Mouse (Mus musculus) cerebellum, adult 2 months (tissue): ENCODE measurements at regions not wholly inside any gene's neighbourhood (a gene's known extent, or its start where the extent isn't known, plus 50 kb on each side); places are given as distances from the start of the nearest gene placed in this dataset.

ENCODE experiments used
- DNase-seq, 2 experiments: peaks; one replicate each; pipeline ENCODE4 v3.0.0; 2021
- H3K27ac ChIP-seq: fragments of 200-500 bp; 2 replicates; pipeline ENCODE4 v1.5.1; 2012; ENCODE audit warnings: low read length, control low read depth, inconsistent platforms; ENCODE audit not compliant: insufficient read depth
- H3K27me3 ChIP-seq: fragments of 200-500 bp; 2 replicates; pipeline ENCODE4 v1.6.1; 2012; ENCODE audit warnings: inconsistent platforms, mild to moderate bottlenecking, low read length, moderate library complexity; ENCODE audit not compliant: control insufficient read depth, insufficient read depth
- H3K4me1 ChIP-seq: fragments of 200-500 bp; 2 replicates; pipeline ENCODE4 v1.6.1; 2011; ENCODE audit warnings: low read length; ENCODE audit not compliant: control insufficient read depth, insufficient read depth
- H3K4me3 ChIP-seq: fragments of 200-500 bp; replicated peaks from 2 replicates; pipeline ENCODE3; 2011; ENCODE audit warnings: mild to moderate bottlenecking, low read depth, low read length, control low read depth; ENCODE audit not compliant: insufficient read depth
- CTCF ChIP-seq: fragments of 200-500 bp; IDR thresholded peaks from 2 replicates; pipeline ENCODE4 v1.5.1; 2011; ENCODE audit warnings: low read depth, mild to moderate bottlenecking, control low read depth, low read length, moderate library complexity, borderline replicate concordance; ENCODE audit not compliant: insufficient read depth
- POLR2A ChIP-seq: fragments of 200-500 bp; IDR thresholded peaks from 2 replicates; pipeline ENCODE4 v1.6.1; 2011; ENCODE audit warnings: low read length, control low read depth, borderline replicate concordance; ENCODE audit not compliant: insufficient read depth
- WGBS: fragments of 180-500 bp; shearing (Covaris S2); methylation state at CpG from one replicate; pipeline ENCODE4 v1.1.7; 2018; 5-methylcytosine and 5-hydroxymethylcytosine counted together

- Histone ChIP-seq H3K4me3 (no peak overlapping the region), H3K27me3 (no peaks in the 10 kb centered on the region), H3K27ac (no peak overlapping the region), H3K4me1 (no peaks in the 10 kb centered on the region)
- DNase-seq, result no peak
- 73% methylated on average over 1 of the region's 1 CpGs for WGBS
- TF ChIP-seq POLR2A, result no peak
- TF ChIP-seq CTCF, result no peak
Measured at GRCm38 (mm10) chrX:142456022-142456421, 65.7 kb upstream of the Acsl4 start.

GRCm38 (mm10) chrX:142464174-142464573, 73.8 kb upstream of the Acsl4 start:
- TF ChIP-seq CTCF, result no peak
- no peak for TF ChIP-seq POLR2A
- H3K4me1 ChIP-seq, result no peaks in the 10 kb centered on the region
- no peak overlapping the region for H3K27ac ChIP-seq
- H3K27me3 ChIP-seq, result no peaks in the 10 kb centered on the region
- 66% methylated on average over 2 of the region's 2 CpGs for WGBS
- no peak overlapping the region for H3K4me3 ChIP-seq
- no peak for DNase-seq

DNA sequence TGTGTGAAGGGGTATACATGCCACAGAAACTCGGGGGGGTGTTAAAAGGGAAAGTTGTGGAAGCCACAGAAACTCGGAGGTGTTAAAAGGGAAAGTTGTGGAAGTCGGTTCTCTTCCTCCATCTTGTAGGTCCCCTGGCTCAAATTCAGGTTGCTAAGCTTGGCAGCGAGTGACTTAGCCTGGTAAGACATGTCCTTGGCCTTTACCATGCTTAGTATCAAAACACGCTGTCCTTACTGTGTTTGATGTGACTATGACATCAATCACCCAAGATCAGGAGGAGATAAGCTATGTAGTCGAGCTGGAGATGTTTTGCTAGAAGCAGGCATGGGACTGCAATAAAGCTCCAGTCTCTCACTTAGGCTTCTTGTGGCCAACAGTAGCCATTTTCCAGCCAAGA, 74.4 kb upstream of the Acsl4 start:
- no peak for DNase-seq
- no peak for TF ChIP-seq POLR2A
- no peaks in the 10 kb centered on the region for H3K4me1 ChIP-seq
- no peak overlapping the region for H3K4me3 ChIP-seq
- H3K27me3 ChIP-seq, result no peaks in the 10 kb centered on the region
- no peak overlapping the region for H3K27ac ChIP-seq
- 70% methylated on average over 6 of the region's 6 CpGs for WGBS

DNA sequence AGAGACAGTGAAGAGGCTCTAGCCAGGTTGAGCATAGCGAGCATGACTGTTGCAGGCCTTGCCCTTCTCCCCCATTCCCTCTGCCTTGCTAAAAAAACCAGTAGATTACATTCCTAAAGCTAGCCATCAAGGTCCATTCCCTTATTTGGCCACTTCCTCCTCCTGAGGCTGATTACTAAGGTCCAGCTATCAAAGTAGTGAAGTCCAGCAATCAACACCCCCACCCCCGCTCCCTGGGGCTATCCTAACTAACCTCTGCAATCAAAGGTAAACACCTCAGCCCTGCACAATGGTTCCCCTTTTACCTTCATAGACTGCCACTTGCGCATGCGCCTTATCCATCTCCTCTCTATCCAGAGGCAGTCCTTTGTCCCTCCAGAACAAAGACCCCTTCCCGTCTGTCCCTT, 77.5 kb upstream of the Acsl4 start:
- no peak overlapping the region for H3K27ac ChIP-seq
- TF ChIP-seq POLR2A, result no peak
- TF ChIP-seq CTCF, result no peak
- H3K4me3 ChIP-seq, result no peak overlapping the region
- no peaks in the 10 kb centered on the region for H3K27me3 ChIP-seq
- no peak for DNase-seq
- H3K4me1 ChIP-seq, result no peaks in the 10 kb centered on the region
- WGBS, result 53% methylated on average over 5 of the region's 5 CpGs

GRCm38 (mm10) chrX:142468388-142468787, 78.1 kb upstream of the Acsl4 start:
- no peaks in the 10 kb centered on the region for H3K4me1 ChIP-seq
- TF ChIP-seq POLR2A, result no peak
- no peak for TF ChIP-seq CTCF
- DNase-seq, result no peak
- H3K27ac ChIP-seq, result no peak overlapping the region
- H3K27me3 ChIP-seq, result no peaks in the 10 kb centered on the region
- H3K4me3 ChIP-seq, result no peak overlapping the region
- 59% methylated on average over 4 of the region's 4 CpGs for WGBS

GRCm38 (mm10) chrX:142469048-142469634, 78.8 kb upstream of the Acsl4 start:
- H3K4me1 ChIP-seq, result no peaks in the 10 kb centered on the region
- no peak for DNase-seq
- no peak overlapping the region for H3K27ac ChIP-seq
- WGBS, result 12% methylated on average over 7 of the region's 7 CpGs
- no peak for TF ChIP-seq POLR2A
- no peak for TF ChIP-seq CTCF
- H3K4me3 ChIP-seq, result no peak overlapping the region
- H3K27me3 ChIP-seq, result no peaks in the 10 kb centered on the region

- Histone ChIP-seq H3K27ac (no peak overlapping the region), H3K4me1 (no peaks in the 10 kb centered on the region), H3K27me3 (no peaks in the 10 kb centered on the region), H3K4me3 (no peak overlapping the region)
- 97% methylated on average over 1 of the region's 1 CpGs for WGBS
- TF ChIP-seq CTCF (no peak), POLR2A (no peak)
- no peak for DNase-seq
Measured at GRCm38 (mm10) chrX:142470083-142470482, 79.7 kb upstream of the Acsl4 start.

GRCm38 (mm10) chrX:142481203-142481815, 91.0 kb upstream of the Acsl4 start:
- H3K4me3 ChIP-seq, result no peak overlapping the region
- H3K4me1 ChIP-seq, result no peaks in the 10 kb centered on the region
- TF ChIP-seq POLR2A (no peak), CTCF (no peak)
- no peak overlapping the region for H3K27ac ChIP-seq
- no peak for DNase-seq
- 63% methylated on average over 5 of the region's 5 CpGs for WGBS
- H3K27me3 ChIP-seq, result no peaks in the 10 kb centered on the region
